Mouse (Mus musculus): Measurements from ENCODE around the gene Vegfd. TPM values are rescaled to one million over a fixed set of nuclear protein-coding genes. Genes with fewer than 3 reads are reported as not detected.

Gene Vegfd
- polyA plus RNA-seq, 1 experiment: 2.2 TPM

DNA sequence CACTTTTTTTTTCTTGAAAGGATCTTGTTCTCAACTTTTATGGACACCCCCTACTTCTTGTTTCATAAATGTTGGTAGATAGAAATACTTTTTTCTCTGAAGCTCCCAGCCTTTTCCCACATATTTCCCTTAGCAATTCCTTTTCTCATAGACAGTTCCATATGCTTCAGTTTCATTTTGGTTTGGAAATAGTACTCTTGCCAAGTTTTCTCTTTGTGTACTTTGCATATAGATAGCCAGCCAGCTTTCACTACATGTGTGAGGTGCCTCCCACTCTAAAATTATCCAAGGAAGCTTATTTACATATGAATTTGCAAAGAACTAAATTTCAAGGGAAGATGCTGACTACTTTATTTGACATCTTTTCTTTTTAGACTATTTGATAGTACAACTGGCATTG lies 44.8 kb downstream of the Vegfd start:
- DNase-seq (ENCODE audit: extremely low spot score in 1 of 2, low spot score in 1 of 2): peak; percentile 26 to 48

- peak; percentile 93 to 94 for DNase-seq (ENCODE audit: extremely low spot score in 1 of 2, low spot score in 1 of 2)
Observed at GRCm38 (mm10) chrX:164419471-164419939, 46.3 kb downstream of the Vegfd start, which contains the start of gene Piga. Gene Piga, plus strand, starts transcription at chrX:164419787.

DNA sequence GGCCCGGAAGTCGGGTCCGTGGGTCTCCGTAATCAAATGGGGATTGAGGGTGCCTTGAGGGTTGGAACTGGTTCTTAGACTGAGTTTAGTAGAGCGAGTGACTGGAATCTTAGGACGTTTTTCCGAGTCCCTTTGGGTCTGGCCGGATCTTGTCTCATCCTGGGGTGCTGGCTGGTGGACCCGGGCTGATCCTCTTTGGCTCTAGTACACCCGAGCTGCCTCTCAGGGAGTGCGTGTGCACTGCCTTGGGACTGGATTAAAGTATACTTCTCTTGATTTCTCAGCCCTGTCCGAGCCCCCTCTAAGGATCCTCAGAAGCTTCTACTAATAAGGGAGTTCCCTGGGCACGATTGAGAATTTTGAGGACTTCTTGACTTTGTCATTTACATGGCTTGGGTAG lies 46.8 kb downstream of the Vegfd start:
- no peak for DNase-seq (ENCODE audit: extremely low spot score in 1 of 2, low spot score in 1 of 2)

- no peak for DNase-seq (ENCODE audit: extremely low spot score in 1 of 2, low spot score in 1 of 2)
Observed at GRCm38 (mm10) chrX:164420518-164420917, 47.3 kb downstream of the Vegfd start.

DNA sequence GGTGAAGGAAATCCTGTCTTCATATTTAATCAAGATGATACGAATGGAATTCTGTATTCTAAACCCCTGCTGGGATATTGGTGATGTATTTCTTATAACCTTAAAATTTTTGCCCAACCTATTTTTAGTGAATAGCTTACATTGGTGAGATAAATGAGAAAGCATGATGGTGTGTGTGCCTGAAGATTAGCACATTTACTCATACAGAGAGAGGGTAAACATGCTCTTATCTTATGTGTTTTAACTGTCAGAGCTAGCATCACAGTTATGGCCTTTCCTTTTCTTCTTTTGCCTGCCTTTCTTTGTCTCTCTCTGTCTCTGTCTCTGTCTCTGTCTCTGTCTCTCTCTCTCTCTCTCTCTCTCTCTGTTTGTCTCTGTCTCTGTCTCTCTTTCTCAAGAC lies 51.6 kb downstream of the Vegfd start:
- no peak for DNase-seq (ENCODE audit: extremely low spot score in 1 of 2, low spot score in 1 of 2)

GRCm38 (mm10) chrX:164427295-164427694 lies 54.1 kb downstream of the Vegfd start:
- DNase-seq (ENCODE audit: extremely low spot score in 1 of 2, low spot score in 1 of 2): no peak

DNA sequence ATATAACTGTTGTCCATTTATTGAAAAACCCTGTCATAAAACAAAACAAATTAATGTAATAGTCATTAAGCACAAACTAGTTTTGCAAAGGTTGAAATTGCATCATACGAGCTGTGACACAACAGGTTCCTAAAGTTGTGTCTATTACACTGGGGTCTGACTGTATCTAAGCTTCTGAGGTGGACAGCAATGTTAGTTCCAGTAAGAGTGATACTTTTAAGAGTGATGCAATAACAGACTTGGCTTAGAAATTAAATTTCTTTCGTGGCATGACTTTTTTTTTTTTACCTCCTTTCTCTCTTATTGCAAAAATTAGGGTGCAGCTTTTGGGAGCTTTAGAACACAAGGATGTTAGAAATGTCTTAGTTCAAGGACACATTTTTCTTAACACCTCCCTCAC lies 55.0 kb downstream of the Vegfd start:
- DNase-seq (ENCODE audit: extremely low spot score in 1 of 2, low spot score in 1 of 2): no peak

DNA sequence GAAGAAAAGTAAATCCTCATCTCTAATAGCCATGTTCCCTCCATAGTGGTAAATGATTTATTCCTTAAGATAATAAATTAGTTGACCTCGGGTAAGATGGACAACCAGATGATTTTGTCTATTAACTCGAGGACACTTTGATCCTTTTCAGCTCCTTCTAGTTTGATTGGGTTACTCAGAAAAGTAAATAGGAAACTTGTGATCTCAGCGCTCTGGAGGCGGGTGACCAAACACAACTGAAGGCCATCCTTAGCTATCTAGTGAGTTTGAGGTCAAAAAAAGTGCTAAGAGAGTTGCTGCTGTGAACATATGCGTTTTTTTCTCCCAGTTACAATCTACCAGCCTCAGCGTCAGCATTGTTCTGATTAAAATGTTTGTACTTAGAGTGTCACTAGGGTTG lies 57.4 kb downstream of the Vegfd start:
- DNase-seq (ENCODE audit: extremely low spot score in 1 of 2, low spot score in 1 of 2): no peak

DNA sequence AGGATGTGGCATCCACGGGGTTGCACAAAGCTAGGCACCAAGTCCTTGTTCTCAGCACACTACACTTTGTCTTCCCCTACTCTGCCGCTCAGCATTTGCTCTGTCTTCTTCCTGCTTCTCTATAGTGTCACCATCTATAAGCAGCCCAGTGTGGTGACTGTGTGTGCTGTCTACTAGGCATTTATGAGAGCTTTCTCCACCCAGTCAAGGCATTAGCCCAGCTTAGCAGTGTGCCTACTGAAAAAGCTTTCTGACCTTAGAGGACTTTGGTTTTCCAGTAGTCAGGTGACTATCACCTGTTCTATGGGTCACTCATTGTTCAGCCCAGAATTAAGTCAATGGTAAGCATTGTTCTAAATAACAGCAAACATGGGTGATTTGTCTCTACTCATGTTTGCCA lies 58.0 kb downstream of the Vegfd start:
- DNase-seq (ENCODE audit: extremely low spot score in 1 of 2, low spot score in 1 of 2): no peak

DNA sequence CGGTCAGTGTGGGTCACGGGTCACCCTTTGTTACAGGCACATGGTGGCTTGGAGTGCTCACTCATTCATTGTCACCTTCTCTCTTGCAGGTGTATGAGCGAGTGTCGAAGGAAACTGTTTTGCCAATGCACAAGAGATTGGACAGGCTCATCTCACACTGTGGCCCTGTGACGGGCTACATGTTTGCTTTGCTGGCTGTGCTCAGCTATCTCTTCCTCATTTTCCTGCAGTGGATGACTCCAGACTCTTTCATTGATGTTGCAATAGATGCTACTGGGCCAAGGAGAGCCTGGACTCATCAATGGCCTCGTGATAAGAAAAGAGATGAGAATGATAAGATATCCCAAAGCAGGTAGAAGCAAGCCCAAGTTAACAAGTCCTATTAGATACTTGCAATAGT lies 58.4 kb downstream of the Vegfd start:
- no peak for DNase-seq (ENCODE audit: extremely low spot score in 1 of 2, low spot score in 1 of 2)

GRCm38 (mm10) chrX:164432682-164433081 lies 59.5 kb downstream of the Vegfd start:
- DNase-seq (ENCODE audit: extremely low spot score in 1 of 2, low spot score in 1 of 2): no peak

- no peak for DNase-seq (ENCODE audit: extremely low spot score in 1 of 2, low spot score in 1 of 2)
Observed at GRCm38 (mm10) chrX:164436709-164437108, 63.5 kb downstream of the Vegfd start, which contains the start of gene Asb11. Gene Asb11, plus strand, starts transcription at chrX:164436994.

DNA sequence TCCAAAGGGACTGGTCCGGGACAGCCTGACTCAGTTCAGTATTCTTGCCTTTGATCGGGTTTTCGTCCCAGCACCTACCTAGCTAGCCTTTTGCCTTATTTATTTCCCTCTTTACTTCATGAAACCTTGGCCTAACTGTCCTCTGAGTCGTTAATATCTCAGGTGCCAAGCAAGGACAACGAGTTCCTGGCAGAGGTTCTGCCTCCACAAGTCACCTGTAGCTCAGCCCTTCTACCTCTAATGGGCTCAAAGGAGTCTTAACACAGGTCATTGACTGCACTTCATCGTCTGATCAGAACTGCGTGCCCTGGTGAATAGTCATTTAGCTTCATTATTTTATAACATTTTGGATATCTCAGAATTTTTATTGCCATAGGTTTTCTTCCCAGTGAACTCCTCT lies 66.3 kb downstream of the Vegfd start:
- no peak for DNase-seq (ENCODE audit: extremely low spot score in 1 of 2, low spot score in 1 of 2)

- DNase-seq (ENCODE audit: extremely low spot score in 1 of 2, low spot score in 1 of 2): no peak
Observed at GRCm38 (mm10) chrX:164440140-164440539, 67.0 kb downstream of the Vegfd start.

DNA sequence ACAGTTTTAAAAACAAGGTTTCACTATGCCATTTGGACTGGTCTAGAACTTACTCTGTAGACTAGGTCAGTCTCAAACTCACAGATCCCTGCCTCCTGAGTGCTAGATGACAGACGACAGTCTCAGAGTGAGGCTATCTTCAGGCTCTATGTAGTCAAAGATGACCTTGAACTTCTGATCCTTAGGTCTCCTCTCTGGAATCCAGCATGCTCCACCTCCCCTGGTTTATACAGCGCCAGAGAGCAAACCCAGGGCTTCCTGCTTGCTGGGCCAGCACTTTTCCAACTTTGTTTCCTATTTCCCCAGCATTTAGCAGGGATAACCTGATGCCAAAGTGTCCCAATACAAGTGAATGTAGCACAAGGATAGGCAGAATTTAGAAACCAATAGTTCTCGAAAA lies 67.5 kb downstream of the Vegfd start:
- no peak for DNase-seq (ENCODE audit: extremely low spot score in 1 of 2, low spot score in 1 of 2)

GRCm38 (mm10) chrX:164441306-164441705 lies 68.1 kb downstream of the Vegfd start:
- DNase-seq (ENCODE audit: extremely low spot score in 1 of 2, low spot score in 1 of 2): no peak

DNA sequence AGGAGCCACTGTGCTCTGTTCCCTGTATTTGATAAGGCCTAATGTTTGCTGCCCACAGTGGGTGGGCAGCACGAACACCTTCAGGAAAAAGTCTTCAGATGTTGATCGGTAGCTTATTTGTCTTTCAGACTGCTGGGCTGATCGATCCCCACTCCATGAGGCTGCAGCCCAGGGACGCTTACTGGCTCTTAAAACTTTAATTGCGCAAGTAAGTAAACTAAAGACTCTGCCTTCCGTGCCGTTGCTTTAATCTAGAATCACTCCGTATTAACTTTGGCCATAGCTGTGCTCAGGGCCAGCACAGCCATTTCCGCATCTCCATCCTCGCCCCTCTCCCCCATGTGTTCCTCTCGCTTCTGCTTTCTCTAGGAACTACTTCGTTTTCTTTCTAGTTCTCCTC lies 72.4 kb downstream of the Vegfd start:
- no peak for DNase-seq (ENCODE audit: extremely low spot score in 1 of 2, low spot score in 1 of 2)

DNA sequence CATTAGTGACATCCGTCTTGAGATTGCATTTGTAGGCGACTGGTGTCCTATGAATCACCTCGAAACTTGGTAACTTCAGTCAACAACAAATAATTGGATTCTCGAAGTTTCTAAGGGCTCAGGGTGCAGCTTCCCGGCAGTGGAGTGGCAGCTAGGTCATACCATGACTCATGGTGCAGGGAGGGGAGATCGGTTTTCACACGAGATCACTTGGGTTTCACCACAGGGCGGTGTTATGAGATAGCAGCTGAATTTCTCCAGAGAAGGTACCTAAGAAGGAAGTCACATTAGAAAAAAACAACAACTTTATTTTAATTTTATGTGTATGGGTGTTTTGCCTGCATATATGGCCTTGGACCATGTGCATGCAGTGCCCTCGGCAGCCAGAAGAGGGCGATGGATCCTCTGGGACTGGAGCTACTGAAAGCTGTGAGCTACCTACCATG lies 73.0 kb downstream of the Vegfd start:
- no peak for DNase-seq (ENCODE audit: extremely low spot score in 1 of 2, low spot score in 1 of 2)

DNA sequence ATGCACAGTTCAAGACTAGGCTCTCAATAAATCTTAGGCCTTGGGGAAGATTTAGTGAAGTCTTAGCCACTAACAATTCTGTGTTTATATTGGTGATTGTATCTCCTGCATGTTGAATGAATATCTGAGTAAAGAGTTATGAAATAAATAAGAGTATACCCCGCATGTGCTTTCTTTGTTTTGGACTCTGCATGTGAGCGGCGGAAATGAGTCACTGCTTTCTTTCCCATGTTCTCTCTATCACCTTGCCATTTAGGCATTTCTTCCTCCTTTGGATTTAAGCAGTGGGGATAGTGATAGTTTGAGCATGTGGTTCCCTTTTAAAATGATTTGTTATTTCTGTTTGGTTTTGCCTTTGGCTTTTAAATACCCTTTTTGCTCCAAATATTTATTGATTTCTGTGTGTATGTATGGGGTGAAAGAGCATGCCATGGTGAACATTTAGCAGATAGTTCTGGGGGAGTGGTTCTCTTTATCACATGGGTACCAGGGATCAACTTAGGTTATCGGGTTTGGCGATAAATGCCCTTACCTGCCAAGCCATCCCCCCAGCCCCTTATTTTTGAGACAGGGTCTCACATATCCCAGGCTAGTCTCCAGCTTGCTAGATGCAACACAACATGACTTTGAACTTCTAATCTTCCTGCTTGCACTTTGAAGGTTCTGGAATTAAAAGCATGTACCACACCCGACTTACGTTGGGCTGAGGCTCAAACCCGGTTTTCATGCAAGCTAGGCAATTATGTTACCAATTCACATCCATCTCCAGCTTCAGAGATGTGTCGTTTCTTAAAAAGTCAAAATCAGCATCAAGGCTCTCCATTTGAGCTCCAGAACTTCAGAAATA lies 73.9 kb downstream of the Vegfd start:
- no peak for DNase-seq (ENCODE audit: extremely low spot score in 1 of 2, low spot score in 1 of 2)

- DNase-seq (ENCODE audit: extremely low spot score in 1 of 2, low spot score in 1 of 2): no peak
Observed at GRCm38 (mm10) chrX:164447682-164448071, 74.5 kb downstream of the Vegfd start.

DNA sequence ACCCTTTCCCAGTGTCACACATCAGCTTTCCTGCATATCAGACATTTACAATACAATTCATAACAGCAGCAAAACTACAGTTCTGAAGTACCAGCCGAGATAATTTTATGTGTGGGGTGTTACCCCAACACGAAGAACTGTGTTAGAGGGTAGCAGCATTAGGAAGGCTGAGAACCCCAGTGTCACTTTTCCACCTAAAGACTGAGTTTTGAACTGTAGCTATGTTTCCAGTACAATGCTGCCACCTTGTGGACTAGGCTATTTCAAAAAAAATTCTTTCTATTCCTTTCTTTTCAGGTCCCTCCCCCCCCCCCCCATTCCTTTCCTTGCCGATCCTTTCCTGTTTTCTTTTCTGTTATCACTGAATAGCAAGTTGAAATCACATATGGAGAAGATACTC lies 76.0 kb downstream of the Vegfd start:
- DNase-seq (ENCODE audit: extremely low spot score in 1 of 2, low spot score in 1 of 2): peak in 1 of 2 experiments; percentile 83

Data from frontal cortex, adult 2 months (tissue).